Mouse (Mus musculus): ENCODE data around the gene Dock1. TPM values are rescaled to one million over a fixed set of nuclear protein-coding genes. Genes with fewer than 3 reads are reported as not detected.

Dock1 gene
- polyA plus RNA-seq, 1 experiment from 2014 or later = 7.2 TPM

DNA sequence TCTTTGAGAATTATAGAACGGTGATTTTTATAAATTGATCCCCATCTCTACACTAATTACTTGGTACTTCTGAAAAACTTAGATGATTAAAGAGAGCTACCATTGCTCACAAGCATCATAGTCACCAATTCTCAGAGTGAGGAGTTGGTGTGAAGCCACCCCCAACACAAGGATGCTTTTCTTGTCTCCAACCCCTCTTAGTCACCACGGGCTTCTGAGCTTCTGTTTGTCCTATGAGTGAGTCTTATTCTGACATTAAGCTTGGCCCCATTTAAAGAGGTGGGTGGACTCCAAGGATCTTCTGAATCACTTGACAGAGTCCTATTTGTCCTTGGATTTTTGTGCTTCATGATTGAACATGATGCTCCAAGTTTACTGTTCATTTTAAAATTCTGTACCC lies 551.0 kb downstream of the Dock1 start:
- no peaks in the 10 kb centered on the region for H3K36me3 ChIP-seq (replicated peaks)
- ATAC-seq (replicated peaks) = no peak
- no peaks in the 10 kb centered on the region for H3K9me3 ChIP-seq
- no peak overlapping the region for H3K4me3 ChIP-seq
- no peak overlapping the region for H3K4me2 ChIP-seq
- H3K9ac ChIP-seq = no peak overlapping the region
- no peaks in the 10 kb centered on the region for H3K27me3 ChIP-seq (replicated peaks)
- WGBS = 90% methylated on average over 2 of the region's 2 CpGs
- no peaks in the 10 kb centered on the region for H3K4me1 ChIP-seq
- H3K27ac ChIP-seq = no peak overlapping the region

Data from midbrain, embryonic 15.5 days (tissue).